Mouse (Mus musculus): ENCODE data around the gene Cd37. TPM values are rescaled to one million over a fixed set of nuclear protein-coding genes. Genes with fewer than 3 reads are reported as not detected.
A peak's percentile ranks its signal among the peaks of the same experiment; 100 is the strongest.

Gene Cd37
- total RNA-seq, 2 experiments from 2014 or later: 20.7 to 50.1 TPM

- no peak for ATAC-seq (replicated peaks; ENCODE audit: low FRiP score, poor library complexity, severe bottlenecking)
These were observed 3.2 kb downstream of the Cd37 start for GRCm38 (mm10) chr7:45235656-45236180.

- no peak for ATAC-seq (replicated peaks; ENCODE audit: low FRiP score, poor library complexity, severe bottlenecking)
These were observed 3.9 kb downstream of the Cd37 start for GRCm38 (mm10) chr7:45234922-45235571.

- ATAC-seq (replicated peaks; ENCODE audit: low FRiP score, poor library complexity, severe bottlenecking): no peak
These were observed 4.5 kb downstream of the Cd37 start for GRCm38 (mm10) chr7:45234333-45234841.

- ATAC-seq (replicated peaks; ENCODE audit: low FRiP score, poor library complexity, severe bottlenecking): no peak
These were observed 5.2 kb downstream of the Cd37 start for GRCm38 (mm10) chr7:45233580-45234332.

GRCm38 (mm10) chr7:45232716-45233465 is 6.0 kb downstream of the Cd37 start:
- no peak for ATAC-seq (replicated peaks; ENCODE audit: low FRiP score, poor library complexity, severe bottlenecking)

- ATAC-seq (replicated peaks; ENCODE audit: low FRiP score, poor library complexity, severe bottlenecking): no peak
These were observed 7.0 kb downstream of the Cd37 start for GRCm38 (mm10) chr7:45231941-45232340.

- no peak for ATAC-seq (replicated peaks; ENCODE audit: low FRiP score, poor library complexity, severe bottlenecking)
These were observed 7.7 kb downstream of the Cd37 start for GRCm38 (mm10) chr7:45231192-45231591.

GRCm38 (mm10) chr7:45229459-45230203 is 9.3 kb downstream of the Cd37 start:
- ATAC-seq (replicated peaks; ENCODE audit: low FRiP score, poor library complexity, severe bottlenecking): no peak

GRCm38 (mm10) chr7:45229046-45229445 is 9.9 kb downstream of the Cd37 start:
- ATAC-seq (replicated peaks; ENCODE audit: low FRiP score, poor library complexity, severe bottlenecking): no peak

- ATAC-seq (replicated peaks; ENCODE audit: low FRiP score, poor library complexity, severe bottlenecking): no peak
These were observed 10.4 kb downstream of the Cd37 start for GRCm38 (mm10) chr7:45228548-45228947.

- ATAC-seq (replicated peaks; ENCODE audit: low FRiP score, poor library complexity, severe bottlenecking): no peak
These were observed 12.5 kb downstream of the Cd37 start for GRCm38 (mm10) chr7:45226421-45226820.

GRCm38 (mm10) chr7:45224826-45225225 is 14.1 kb downstream of the Cd37 start:
- no peak for ATAC-seq (replicated peaks; ENCODE audit: low FRiP score, poor library complexity, severe bottlenecking)

- no peak for ATAC-seq (replicated peaks; ENCODE audit: low FRiP score, poor library complexity, severe bottlenecking)
These were observed 17.2 kb downstream of the Cd37 start for GRCm38 (mm10) chr7:45221680-45222079.

- no peak for ATAC-seq (replicated peaks; ENCODE audit: low FRiP score, poor library complexity, severe bottlenecking)
These were observed 22.3 kb downstream of the Cd37 start for GRCm38 (mm10) chr7:45216442-45217183.

- no peak for ATAC-seq (replicated peaks; ENCODE audit: low FRiP score, poor library complexity, severe bottlenecking)
These were observed 23.1 kb downstream of the Cd37 start, which contains the start of gene Tead2 for GRCm38 (mm10) chr7:45215673-45216441. Gene Tead2 (plus strand): TSS chr7:45215753.

GRCm38 (mm10) chr7:45213708-45214107 is 25.2 kb downstream of the Cd37 start:
- ATAC-seq (replicated peaks; ENCODE audit: low FRiP score, poor library complexity, severe bottlenecking): no peak

GRCm38 (mm10) chr7:45212356-45212755 is 26.6 kb downstream of the Cd37 start:
- 0 out of 2 replicates have a peak, but pooled peaks have one; percentile 20 for ATAC-seq (replicated peaks; ENCODE audit: low FRiP score, poor library complexity, severe bottlenecking)

- peak; percentile 86 for ATAC-seq (replicated peaks; ENCODE audit: low FRiP score, poor library complexity, severe bottlenecking)
These were observed 27.1 kb downstream of the Cd37 start, which contains the start of gene Dkkl1 for GRCm38 (mm10) chr7:45211851-45212251. Gene Dkkl1 (minus strand): TSS chr7:45212147.

All from erythroblast, adult 5-6 weeks (primary cell).